Mouse (Mus musculus) MEL (cell line): ENCODE results near the gene Atp10b. TPM values are rescaled to one million over a fixed set of nuclear protein-coding genes. Genes with fewer than 3 reads are reported as not detected.

Experiments
- DNase-seq: peaks from one replicate; pipeline ENCODE4 v3.0.0; 2011; ENCODE audit warnings: low read depth, low spot score
- H3K27ac ChIP-seq: 2 replicates; pipeline ENCODE4 v1.5.1; 2012; ENCODE audit warnings: low read depth, mild to moderate bottlenecking, control low read depth, low read length, moderate library complexity; ENCODE audit not compliant: control insufficient read depth
- H3K27me3 ChIP-seq, 2 experiments: fragments of 150-350 bp in 1 of 2; sonication (generic) in 1 of 2; 2 replicates each; pipeline ENCODE4 v1.6.1; 2012; ENCODE audit warnings: low read length in 2 of 2, mild to moderate bottlenecking in 2 of 2, improper control_type of control experiment in 1 of 2, moderate library complexity in 1 of 2; ENCODE audit not compliant: insufficient read depth in 2 of 2, control insufficient read depth in 1 of 2
- H3K36me3 ChIP-seq, 2 experiments: 2 replicates each; pipeline ENCODE4 v1.6.1; 2012 to 2014; ENCODE audit warnings: low read length in 2 of 2, improper control_type of control experiment in 1 of 2, inconsistent platforms in 1 of 2, mild to moderate bottlenecking in 1 of 2; ENCODE audit not compliant: insufficient read depth in 2 of 2, control insufficient read depth in 1 of 2
- H3K4me1 ChIP-seq, 2 experiments: fragments of 150-350 bp in 1 of 2; sonication (generic) in 1 of 2; 2 replicates each; pipeline ENCODE4 v1.6.1; 2012; ENCODE audit warnings: low read length in 2 of 2, improper control_type of control experiment in 1 of 2, mild to moderate bottlenecking in 1 of 2; ENCODE audit not compliant: insufficient read depth in 2 of 2, control insufficient read depth in 1 of 2
- H3K4me3 ChIP-seq, 2 experiments: fragments of 150-350 bp in 1 of 2; sonication (generic) in 1 of 2; 2 replicates each; pipeline ENCODE4 v1.5.1; 2012; ENCODE audit warnings: low read depth in 2 of 2, low read length in 2 of 2, mild to moderate bottlenecking in 2 of 2, moderate library complexity in 2 of 2, control low read depth in 1 of 2, improper control_type of control experiment in 1 of 2; ENCODE audit not compliant: control insufficient read depth in 1 of 2, insufficient read depth in 1 of 2
- H3K79me2 ChIP-seq: 2 replicates; pipeline ENCODE4 v1.6.1; 2012; ENCODE audit warnings: mild to moderate bottlenecking, low read length, moderate library complexity; ENCODE audit not compliant: control insufficient read depth, poor library complexity, insufficient read depth
- H3K9ac ChIP-seq: 2 replicates; pipeline ENCODE4 v1.6.1; 2012; ENCODE audit warnings: low read depth, mild to moderate bottlenecking, control low read depth, low read length, moderate library complexity; ENCODE audit not compliant: control insufficient read depth, poor library complexity, severe bottlenecking
- H3K9me3 ChIP-seq: fragments of 150-350 bp; sonication (generic); replicated peaks from 2 replicates; pipeline ENCODE4 v1.6.1; 2012; ENCODE audit warnings: mild to moderate bottlenecking, low read length, improper control_type of control experiment, moderate library complexity; ENCODE audit not compliant: insufficient read depth
- BHLHE40 ChIP-seq: IDR thresholded peaks from 2 replicates; pipeline ENCODE4 v1.6.1; 2012; ENCODE audit warnings: low read depth, mild to moderate bottlenecking, inconsistent platforms, low read length, improper control_type of control experiment, borderline replicate concordance
- CHD2 ChIP-seq: IDR thresholded peaks from 2 replicates; pipeline ENCODE4 v1.6.1; 2011; ENCODE audit warnings: low read length, improper control_type of control experiment
- CTCF ChIP-seq, 3 experiments: IDR thresholded peaks in 2 of 3; conservative IDR thresholded peaks in 1 of 3; 2 replicates each; pipeline ENCODE4 v1.5.1; 2011 to 2012; ENCODE audit warnings: low read length in 3 of 3, low read depth in 2 of 3, mild to moderate bottlenecking in 2 of 3, improper control_type of control experiment in 1 of 3, inconsistent platforms in 1 of 3, mixed read lengths in 1 of 3, moderate library complexity in 1 of 3; ENCODE audit not compliant: control insufficient read depth in 1 of 3, insufficient read depth in 1 of 3, poor library complexity in 1 of 3, severe bottlenecking in 1 of 3
- E2F4 ChIP-seq: IDR thresholded peaks from 2 replicates; pipeline ENCODE4 v1.6.1; 2011; ENCODE audit warnings: low read depth, low read length, improper control_type of control experiment, borderline replicate concordance
- ELF1 ChIP-seq: IDR thresholded peaks from 2 replicates; pipeline ENCODE4 v1.6.1; 2014; ENCODE audit warnings: low read depth, mild to moderate bottlenecking, inconsistent platforms, low read length, improper control_type of control experiment, moderate library complexity
- ETS1 ChIP-seq: IDR thresholded peaks from 2 replicates; pipeline ENCODE4 v1.6.1; 2012; ENCODE audit warnings: low read depth, mild to moderate bottlenecking, inconsistent platforms, low read length, improper control_type of control experiment, moderate library complexity
- GABPA ChIP-seq: IDR thresholded peaks from 2 replicates; pipeline ENCODE4 v1.6.1; 2012; ENCODE audit warnings: low read depth, mild to moderate bottlenecking, inconsistent platforms, low read length, improper control_type of control experiment, moderate library complexity
- HCFC1 ChIP-seq: IDR thresholded peaks from 2 replicates; pipeline ENCODE4 v1.6.1; 2012; ENCODE audit warnings: low read depth, mild to moderate bottlenecking, inconsistent platforms, low read length, improper control_type of control experiment, moderate library complexity
- KAT2A ChIP-seq: conservative IDR thresholded peaks from 2 replicates; pipeline ENCODE4 v1.6.1; 2012; ENCODE audit warnings: low read depth, low read length, improper control_type of control experiment, inconsistent platforms
- MAFK ChIP-seq: IDR thresholded peaks from 2 replicates; pipeline ENCODE4 v1.6.1; 2011; ENCODE audit warnings: low read depth, mild to moderate bottlenecking, low read length, improper control_type of control experiment, borderline replicate concordance
- MAZ ChIP-seq: IDR thresholded peaks from 2 replicates; pipeline ENCODE4 v1.6.1; 2012; ENCODE audit warnings: low read depth, mild to moderate bottlenecking, inconsistent platforms, low read length, improper control_type of control experiment
- MXI1 ChIP-seq: IDR thresholded peaks from 2 replicates; pipeline ENCODE4 v1.6.1; 2011; ENCODE audit warnings: mild to moderate bottlenecking, low read depth, low read length, improper control_type of control experiment
- MYB ChIP-seq: IDR thresholded peaks from 2 replicates; pipeline ENCODE4 v1.6.1; 2011; ENCODE audit warnings: mild to moderate bottlenecking, low read depth, low read length, improper control_type of control experiment
- MYC ChIP-seq: IDR thresholded peaks from 2 replicates; pipeline ENCODE4 v1.6.1; 2011; ENCODE audit warnings: low read depth, mild to moderate bottlenecking, low read length, improper control_type of control experiment, moderate library complexity
- NRF1 ChIP-seq: IDR thresholded peaks from 2 replicates; pipeline ENCODE4 v1.6.1; 2014; ENCODE audit warnings: low read depth, mild to moderate bottlenecking, inconsistent platforms, low read length, improper control_type of control experiment, moderate library complexity; ENCODE audit not compliant: poor library complexity, insufficient read depth, severe bottlenecking
- POLR2AphosphoS2 ChIP-seq: IDR thresholded peaks from 2 replicates; pipeline ENCODE4 v1.6.1; 2011; ENCODE audit warnings: low read length, improper control_type of control experiment
- POLR2AphosphoS5 ChIP-seq: IDR thresholded peaks from 2 replicates; pipeline ENCODE4 v1.6.1; 2012; ENCODE audit warnings: low read depth, borderline replicate concordance, mild to moderate bottlenecking, inconsistent platforms, low read length, moderate library complexity, mixed read lengths
- RAD21 ChIP-seq: IDR thresholded peaks from 2 replicates; pipeline ENCODE4 v1.6.1; 2011; ENCODE audit warnings: mild to moderate bottlenecking, low read depth, low read length, improper control_type of control experiment
- RCOR1 ChIP-seq: IDR thresholded peaks from 2 replicates; pipeline ENCODE4 v1.6.1; 2012; ENCODE audit warnings: low read depth, mild to moderate bottlenecking, inconsistent platforms, low read length, improper control_type of control experiment
- SIN3A ChIP-seq: IDR thresholded peaks from 2 replicates; pipeline ENCODE4 v1.6.1; 2012; ENCODE audit warnings: low read length, improper control_type of control experiment, inconsistent platforms
- SMC3 ChIP-seq: IDR thresholded peaks from 2 replicates; pipeline ENCODE4 v1.6.1; 2011; ENCODE audit warnings: low read depth, low read length, improper control_type of control experiment
- TAL1 ChIP-seq: IDR thresholded peaks from 2 replicates; pipeline ENCODE4 v1.6.1; 2012; ENCODE audit warnings: mild to moderate bottlenecking, inconsistent platforms, low read length, moderate library complexity, mixed read lengths
- TBP ChIP-seq: IDR thresholded peaks from 2 replicates; pipeline ENCODE4 v1.8.0; 2011; ENCODE audit warnings: low read depth, low read length, improper control_type of control experiment
- USF1 ChIP-seq: IDR thresholded peaks from 2 replicates; pipeline ENCODE4 v1.6.1; 2014; ENCODE audit warnings: low read depth, mild to moderate bottlenecking, inconsistent platforms, low read length, improper control_type of control experiment, moderate library complexity
- ZC3H11A ChIP-seq: IDR thresholded peaks from 2 replicates; pipeline ENCODE4 v1.6.1; 2012; ENCODE audit warnings: low read depth, mild to moderate bottlenecking, inconsistent platforms, low read length, improper control_type of control experiment
- polyA plus RNA-seq, 2 experiments: library from polyadenylated mRNA; stranded (reverse) in 1 of 2; unstranded in 1 of 2; fragments of >175 nt in 1 of 2; fragments of >200 nt in 1 of 2; gene quantifications; 2 replicates each; pipeline versions ENCODE4 v1.2.1 to v1.2.4; 2012; ENCODE audit warnings: low replicate concordance in 2 of 2, low read depth in 1 of 2; ENCODE audit not compliant: insufficient read length in 2 of 2, insufficient read depth in 1 of 2, missing spikeins in 1 of 2
- total RNA-seq: library from RNA; depleted of rRNA; stranded (reverse); fragments of 300-350 nt; gene quantifications from 2 replicates; pipeline ENCODE4 v1.2.3, GENCODE M21; 2012; rRNA removed

Gene Atp10b
- total RNA-seq (not detected in 2 replicates), polyA plus RNA-seq (not detected)

DNA sequence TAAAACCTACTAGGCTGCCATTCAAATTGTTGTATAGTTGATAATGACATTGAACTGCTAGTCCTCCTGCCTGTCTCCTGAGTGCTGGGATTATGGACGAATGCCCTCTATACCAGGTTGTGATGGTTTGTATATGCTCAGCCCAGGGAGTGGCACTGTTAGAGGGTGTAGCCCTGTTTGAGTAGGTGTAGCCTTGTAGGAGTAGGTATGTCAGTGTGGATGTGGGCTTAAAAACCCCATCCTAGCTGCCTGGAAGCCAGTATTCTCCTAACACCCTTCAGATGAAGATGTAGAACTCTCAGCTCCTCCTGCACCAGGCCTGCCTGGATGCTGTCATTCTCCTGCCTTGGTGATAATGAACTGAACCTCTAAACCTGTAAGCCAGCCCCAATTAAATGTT lies at the start of gene Atp10b:
TSS of gene Atp10b (plus strand) at position 301 of the 400 bp plus-strand sequence.
- no peaks in the 10 kb centered on the region for H3K9me3 ChIP-seq
- H3K27ac ChIP-seq: no peak within 1 kb of the TSS
- no peak within 1 kb of the TSS for H3K9ac ChIP-seq
- H3K4me1 ChIP-seq: no peaks in the 10 kb centered on the region
- H3K4me3 ChIP-seq: no peak within 1 kb of the TSS
- H3K36me3 ChIP-seq: no peaks in the 10 kb centered on the region
- TF ChIP-seq MYB: no peak
- no peaks in the 10 kb centered on the region for H3K27me3 ChIP-seq
- H3K79me2 ChIP-seq: no peaks in the 10 kb centered on the region
- DNase-seq: no peak

DNA sequence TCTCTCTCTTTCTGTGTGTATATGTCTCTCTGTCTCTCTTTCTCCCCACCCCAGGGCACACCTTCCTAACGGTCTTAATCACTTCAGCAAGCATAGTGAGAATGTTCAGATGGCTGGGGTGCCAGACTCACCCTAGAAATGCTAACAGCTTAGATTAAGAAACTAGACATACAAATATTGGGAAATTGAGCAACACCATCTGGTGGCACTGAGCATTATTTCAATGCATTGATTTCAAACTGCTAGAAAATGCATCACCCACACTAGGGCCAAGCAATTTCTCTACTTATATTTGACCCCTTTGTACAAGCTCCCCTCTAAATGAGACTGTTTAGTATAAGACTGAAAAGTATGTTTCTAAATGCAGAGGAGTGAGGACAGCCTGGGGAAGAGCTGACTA lies 48.3 kb upstream of the Atp10b start:
- DNase-seq: no peak
- TF ChIP-seq RAD21 (no peak), MAFK (no peak), ZC3H11A (no peak), MYC (no peak), NRF1 (no peak), MAZ (no peak), TAL1 (no peak), MXI1 (no peak), POLR2AphosphoS2 (no peak), USF1 (no peak), E2F4 (no peak), SIN3A (no peak), BHLHE40 (no peak), SMC3 (no peak)
- no peaks in the 10 kb centered on the region for H3K36me3 ChIP-seq
- no peak overlapping the region for H3K27ac ChIP-seq
- no peaks in the 10 kb centered on the region for H3K27me3 ChIP-seq
- H3K4me3 ChIP-seq: no peak overlapping the region
- no peak overlapping the region for H3K9ac ChIP-seq
- H3K9me3 ChIP-seq: no peaks in the 10 kb centered on the region; the same call in 1 of the 2 replicates
- no peaks in the 10 kb centered on the region for H3K4me1 ChIP-seq
- no peaks in the 10 kb centered on the region for H3K79me2 ChIP-seq

DNA sequence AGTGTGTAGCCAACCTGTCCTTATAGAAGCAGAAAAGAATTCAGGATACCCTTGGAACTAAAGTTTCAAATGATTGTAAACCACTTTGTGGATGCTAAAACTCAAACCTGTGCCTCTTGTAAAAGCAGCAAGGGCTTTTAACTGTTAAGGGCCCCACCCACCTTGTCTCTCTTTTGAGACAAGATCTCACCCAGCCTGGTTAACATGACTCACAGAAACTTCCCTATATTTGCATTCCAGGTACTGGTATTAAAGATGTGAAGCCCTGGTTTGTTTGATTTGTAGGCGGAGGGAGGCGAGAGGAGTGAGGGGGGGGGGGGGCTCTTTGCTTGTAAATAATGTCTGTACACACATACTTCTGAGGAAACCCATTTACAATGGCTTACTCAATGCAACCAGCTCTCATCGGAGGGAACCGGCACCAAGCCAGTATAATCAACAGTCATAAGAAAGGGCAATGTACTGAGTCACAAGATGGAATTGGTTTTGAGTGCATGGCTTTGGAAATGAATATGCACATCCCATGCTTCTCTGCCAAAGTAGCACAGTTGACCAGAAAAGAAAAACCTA lies 23.7 kb upstream of the Atp10b start:
- H3K9ac ChIP-seq: no peak overlapping the region
- TF ChIP-seq KAT2A (no peak), HCFC1 (no peak), SIN3A (no peak), GABPA (no peak), MAZ (no peak), RCOR1 (no peak), ELF1 (no peak), POLR2AphosphoS5 (no peak), CTCF (IDR thresholded peaks at IDR 0.05 in 2 of 3, conservative IDR thresholded peaks at IDR 0.05 in 1 of 3; ENCODE audit: control insufficient read depth in 1 of 3, insufficient read depth in 1 of 3, low read depth in 2 of 3, low read length in 3 of 3, poor library complexity in 1 of 3, severe bottlenecking in 1 of 3) (no peak), CHD2 (no peak), TBP (no peak), ETS1 (no peak)
- no peaks in the 10 kb centered on the region for H3K4me1 ChIP-seq
- no peaks in the 10 kb centered on the region for H3K79me2 ChIP-seq
- H3K27me3 ChIP-seq: no peaks in the 10 kb centered on the region
- no peaks in the 10 kb centered on the region for H3K36me3 ChIP-seq
- DNase-seq: no peak
- H3K27ac ChIP-seq: no peak overlapping the region
- H3K4me3 ChIP-seq: no peak overlapping the region
- no peaks in the 10 kb centered on the region for H3K9me3 ChIP-seq
